Mouse (Mus musculus): ENCODE data around the gene Xpa.

The Xpa gene

GRCm38 (mm10) chr4:46144323-46144722 lies 51.8 kb downstream of the Xpa start:
- DNase-seq (ENCODE audit: low spot score in 2 of 2) = no peak

- peak; percentile 86 to 94 for DNase-seq (ENCODE audit: low spot score in 2 of 2)
These were observed 57.6 kb downstream of the Xpa start, which contains the start of the genes Ncbp1 and Tstd2 for GRCm38 (mm10) chr4:46138287-46139222. Gene Ncbp1, plus strand, starts transcription at chr4:46138613. Gene Tstd2, minus strand, starts transcription at chr4:46138694.

GRCm38 (mm10) chr4:46137629-46138286 lies 58.4 kb downstream of the Xpa start:
- peak in 1 of 2 experiments; percentile 9 for DNase-seq (ENCODE audit: low spot score in 2 of 2)

GRCm38 (mm10) chr4:46131791-46132190 lies 64.3 kb downstream of the Xpa start:
- no peak for DNase-seq (ENCODE audit: low spot score in 2 of 2)

GRCm38 (mm10) chr4:46130221-46130620 lies 65.9 kb downstream of the Xpa start:
- peak in 1 of 2 experiments; percentile 37 for DNase-seq (ENCODE audit: low spot score in 2 of 2)

- DNase-seq (ENCODE audit: low spot score in 2 of 2) = no peak
These were observed 66.7 kb downstream of the Xpa start for GRCm38 (mm10) chr4:46129311-46130004.

GRCm38 (mm10) chr4:46126541-46126940 lies 69.6 kb downstream of the Xpa start:
- DNase-seq (ENCODE audit: low spot score in 2 of 2) = peak; percentile 30 to 34

GRCm38 (mm10) chr4:46123358-46123757 lies 72.8 kb downstream of the Xpa start:
- DNase-seq (ENCODE audit: low spot score in 2 of 2) = no peak

- no peak for DNase-seq (ENCODE audit: low spot score in 2 of 2)
These were observed 75.3 kb downstream of the Xpa start for GRCm38 (mm10) chr4:46120767-46121166.

- DNase-seq (ENCODE audit: low spot score in 2 of 2) = no peak
These were observed 76.5 kb downstream of the Xpa start for GRCm38 (mm10) chr4:46119514-46120094.

- DNase-seq (ENCODE audit: low spot score in 2 of 2) = no peak
These were observed 78.6 kb downstream of the Xpa start for GRCm38 (mm10) chr4:46117536-46117935.

- no peak for DNase-seq (ENCODE audit: low spot score in 2 of 2)
These were observed 79.5 kb downstream of the Xpa start for GRCm38 (mm10) chr4:46116544-46117175.

GRCm38 (mm10) chr4:46115308-46115707 lies 80.8 kb downstream of the Xpa start:
- no peak for DNase-seq (ENCODE audit: low spot score in 2 of 2)

- no peak for DNase-seq (ENCODE audit: low spot score in 2 of 2)
These were observed 84.8 kb downstream of the Xpa start for GRCm38 (mm10) chr4:46111361-46111760.

- DNase-seq (ENCODE audit: low spot score in 2 of 2) = no peak
These were observed 86.0 kb downstream of the Xpa start for GRCm38 (mm10) chr4:46110084-46110483.

Data from urinary bladder, adult 18-20 months (tissue).